In genomic region chr13:73159865-73160264, GRCm38 (mm10) we compare ENCODE assay signal across 8 mouse cellular contexts.
DNase-seq lines count a peak whose midpoint lies in the region; ATAC-seq and TF ChIP-seq lines count a peak whose summit lies in the region.

No protein-coding gene starts in this region.

- no peak overlapping the region for H3K9ac ChIP-seq in kidney, embryonic 15.5 days
- peak overlapping the region; percentile 26 for H3K9ac ChIP-seq in forebrain, postnatal 0 days
- H3K9ac ChIP-seq in midbrain, embryonic 11.5 days (ENCODE audit: low read length): peak overlapping the region; percentile 56

- 3% methylated on average over 9 of the region's 9 CpGs for WGBS in kidney, embryonic 15.5 days
- WGBS in forebrain, postnatal 0 days: 6% methylated on average over 9 of the region's 9 CpGs
- 9% methylated on average over 9 of the region's 9 CpGs for WGBS in midbrain, embryonic 11.5 days

- peaks cover 38% of the 10 kb centered on the region for H3K27me3 ChIP-seq in kidney, embryonic 15.5 days
- H3K27me3 ChIP-seq in forebrain, postnatal 0 days (ENCODE audit: insufficient read depth, low read length): no peaks in the 10 kb centered on the region; the same call in 1 of the 2 replicates
- H3K27me3 ChIP-seq in midbrain, embryonic 11.5 days (ENCODE audit: control insufficient read depth, insufficient read depth, low read length): peaks cover 6% of the 10 kb centered on the region; the same call in 1 of the 2 replicates

- DNase-seq in kidney, postnatal 25 days: no peak
- DNase-seq in brain, embryonic 14.5 days (ENCODE audit: low read depth): peak; percentile 51
- no peak for DNase-seq in forebrain, postnatal 0 days
- DNase-seq in midbrain, embryonic 11.5 days (ENCODE audit: low spot score, missing footprints): no peak
- no peak for DNase-seq in spleen, postnatal 14 days (ENCODE audit: low spot score in 2 of 2)
- no peak for DNase-seq in thymus, postnatal 0 days (ENCODE audit: low spot score)

- H3K4me1 ChIP-seq in kidney, embryonic 15.5 days: peaks cover 7% of the 10 kb centered on the region
- peaks cover 7% of the 10 kb centered on the region; the same call in 1 of the 2 replicates for H3K4me1 ChIP-seq in forebrain, postnatal 0 days (ENCODE audit: insufficient read depth)
- H3K4me1 ChIP-seq in midbrain, embryonic 11.5 days (ENCODE audit: control insufficient read depth, insufficient read depth, low read length): peaks cover 8% of the 10 kb centered on the region

- TF ChIP-seq POLR2A in brain, embryonic 14.5 days (IDR thresholded peaks at IDR 0.05; ENCODE audit: borderline replicate concordance, extremely low read depth, insufficient read depth, insufficient read length, poor library complexity, severe bottlenecking): no peak

- no peaks in the 10 kb centered on the region for H3K9me3 ChIP-seq in kidney, embryonic 15.5 days (replicated peaks)
- H3K9me3 ChIP-seq in forebrain, postnatal 0 days (ENCODE audit: low read length): no peaks in the 10 kb centered on the region
- H3K9me3 ChIP-seq in midbrain, embryonic 11.5 days (ENCODE audit: control insufficient read depth, low read length): no peaks in the 10 kb centered on the region

- H3K4me3 ChIP-seq in kidney, embryonic 15.5 days (replicated peaks): peak overlapping the region; percentile 23
- peak overlapping the region; percentile 29 for H3K4me3 ChIP-seq in forebrain, postnatal 0 days (ENCODE audit: low read depth, low read length)
- H3K4me3 ChIP-seq in midbrain, embryonic 11.5 days (ENCODE audit: low read depth, low read length): peak overlapping the region; percentile 11

- peak overlapping the region; percentile 59 for H3K4me2 ChIP-seq in kidney, embryonic 15.5 days
- peak overlapping the region; percentile 57 for H3K4me2 ChIP-seq in forebrain, postnatal 0 days (ENCODE audit: low read depth)
- peak overlapping the region; percentile 39 for H3K4me2 ChIP-seq in midbrain, embryonic 11.5 days

- H3K36me3 ChIP-seq in kidney, embryonic 15.5 days: no peaks in the 10 kb centered on the region
- H3K36me3 ChIP-seq in forebrain, postnatal 0 days (ENCODE audit: insufficient read depth): no peaks in the 10 kb centered on the region
- no peaks in the 10 kb centered on the region for H3K36me3 ChIP-seq in midbrain, embryonic 11.5 days (ENCODE audit: control insufficient read depth, insufficient read depth, low read length)

- no peak for TF ChIP-seq CTCF in brain, embryonic 14.5 days (IDR thresholded peaks at IDR 0.05; ENCODE audit: borderline replicate concordance, extremely low read depth, insufficient read depth, insufficient read length)
- TF ChIP-seq CTCF in forebrain, postnatal 0 days (IDR thresholded peaks at IDR 0.05; ENCODE audit: low read depth): no peak

- no peak overlapping the region for H3K27ac ChIP-seq in kidney, embryonic 15.5 days
- no peak overlapping the region for H3K27ac ChIP-seq in forebrain, postnatal 0 days (ENCODE audit: low read depth, low read length)
- no peak overlapping the region; the same call in 1 of the 2 replicates for H3K27ac ChIP-seq in midbrain, embryonic 11.5 days (ENCODE audit: low read depth, low read length)

- ATAC-seq in kidney, embryonic 15.5 days (replicated peaks; ENCODE audit: low FRiP score): peak; percentile 38; the same call in 1 of the 2 replicates
- ATAC-seq in forebrain, postnatal 0 days: peak; percentile 53
- peak; percentile 65 for ATAC-seq in midbrain, embryonic 11.5 days (ENCODE audit: low FRiP score)
- ATAC-seq in megakaryocyte progenitor cell, adult 5-6 weeks (replicated peaks; ENCODE audit: poor library complexity): no peak
